Mouse (Mus musculus) heart, adult 2 months (tissue): Measurements from ENCODE around the gene Cyp26b1. TPM values are rescaled to one million over a fixed set of nuclear protein-coding genes. Genes with fewer than 3 reads are reported as not detected.

ENCODE experiments used
- DNase-seq, 2 experiments: peaks; one replicate each; pipeline ENCODE4 v3.0.0; 2021
- H3K27ac ChIP-seq: fragments of 200-600 bp; 2 replicates; pipeline ENCODE4 v1.8.1; 2022
- H3K27me3 ChIP-seq: fragments of 200-500 bp; 2 replicates; pipeline ENCODE4 v1.6.1; 2012; ENCODE audit warnings: mild to moderate bottlenecking, low read length, inconsistent platforms, mixed read lengths; ENCODE audit not compliant: control insufficient read depth, insufficient read depth
- H3K36me3 ChIP-seq: fragments of 200-500 bp; 2 replicates; pipeline ENCODE4 v1.6.1; 2012; ENCODE audit warnings: low read length, inconsistent platforms; ENCODE audit not compliant: control insufficient read depth, insufficient read depth
- H3K4me1 ChIP-seq: fragments of 200-500 bp; 2 replicates; pipeline ENCODE4 v1.6.1; 2011; ENCODE audit warnings: low read length; ENCODE audit not compliant: control insufficient read depth, insufficient read depth
- H3K4me3 ChIP-seq: fragments of 200-600 bp; 2 replicates; pipeline ENCODE4 v1.8.1; 2022
- H3K79me2 ChIP-seq: fragments of 200-500 bp; replicated peaks from 2 replicates; pipeline ENCODE4 v1.6.1; 2012; ENCODE audit warnings: mild to moderate bottlenecking, inconsistent platforms, low read length, moderate library complexity, mixed read lengths; ENCODE audit not compliant: control insufficient read depth, insufficient read depth
- H3K9ac ChIP-seq: fragments of 200-500 bp; 2 replicates; pipeline ENCODE4 v1.6.1; 2012; ENCODE audit warnings: low read depth, mild to moderate bottlenecking, control low read depth, inconsistent platforms, low read length, mixed read lengths
- CTCF ChIP-seq: fragments of 200-600 bp; IDR thresholded peaks from 2 replicates; pipeline ENCODE4 v1.8.1; 2022; ENCODE audit warnings: antibody characterized with exemption, mild to moderate bottlenecking, moderate library complexity
- EP300 ChIP-seq: fragments of 200-500 bp; IDR thresholded peaks from 2 replicates; pipeline ENCODE4 v1.6.1; 2011; ENCODE audit warnings: low read depth, low read length, control low read depth; ENCODE audit not compliant: insufficient read depth
- POLR2A ChIP-seq: fragments of 200-500 bp; IDR thresholded peaks from 2 replicates; pipeline ENCODE4 v1.6.1; 2011; ENCODE audit warnings: mild to moderate bottlenecking, low read depth, low read length, control low read depth; ENCODE audit not compliant: insufficient read depth
- WGBS: fragments of 180-500 bp; shearing (Covaris S2); methylation state at CpG from one replicate; pipeline ENCODE4 v1.1.7; 2018; 5-methylcytosine and 5-hydroxymethylcytosine counted together
- intact Hi-C: fragments of 180-260 bp; cut with DNase I; formaldehyde crosslinking; loops from one replicate; pipeline ENCODE4 v1.15.1; 2025
- polyA plus RNA-seq: library from polyadenylated mRNA; depleted of rRNA; stranded (reverse); fragments of >200 nt; gene quantifications from 2 replicates; pipeline ENCODE4 v1.2.3, GENCODE M21; 2012
- total RNA-seq, 2 experiments: library from RNA; stranded (reverse); gene quantifications; 2 replicates each; pipeline ENCODE4 v1.2.3; 2021

The Cyp26b1 gene
- total and polyA plus RNA-seq, 3 experiments: 1.8 to 41.4 (median 17.1) TPM

DNA sequence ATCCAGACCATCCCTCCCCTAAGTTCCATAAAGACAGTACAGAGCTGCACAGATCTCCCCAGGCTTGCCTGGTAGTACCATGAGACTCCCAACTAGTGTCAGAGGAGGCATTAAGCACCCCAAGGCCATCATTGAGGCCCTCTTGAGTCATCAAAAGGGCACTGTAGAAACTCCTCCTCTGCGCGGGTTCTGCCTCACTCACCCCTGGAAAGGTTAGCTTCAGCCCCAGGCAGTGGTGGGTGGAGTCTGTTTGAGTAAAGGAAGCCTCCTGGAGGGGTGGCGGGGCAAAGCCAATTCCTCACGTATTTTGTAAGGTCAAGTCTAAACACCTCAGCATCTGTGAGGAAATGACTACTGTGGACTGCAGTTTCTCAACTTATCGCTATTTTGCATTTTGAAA lies 50.2 kb downstream of the Cyp26b1 start:
- Histone ChIP-seq H3K36me3 (no peaks in the 10 kb centered on the region), H3K4me3 (no peak overlapping the region), H3K27me3 (no peaks in the 10 kb centered on the region), H3K79me2 (no peaks in the 10 kb centered on the region), H3K4me1 (no peaks in the 10 kb centered on the region), H3K9ac (no peak overlapping the region), H3K27ac (no peak overlapping the region)
- intact Hi-C loops: no loop called here
- 43% methylated on average over 5 of the region's 5 CpGs for WGBS
- no peak for TF ChIP-seq EP300
- TF ChIP-seq POLR2A: no peak
- no peak for TF ChIP-seq CTCF
- DNase-seq: no peak

- intact Hi-C loops: no loop called here
- TF ChIP-seq EP300: no peak
- no peak for TF ChIP-seq CTCF
- TF ChIP-seq POLR2A: no peak
- Histone ChIP-seq H3K4me3 (no peak overlapping the region), H3K4me1 (no peaks in the 10 kb centered on the region), H3K27ac (no peak overlapping the region), H3K79me2 (no peaks in the 10 kb centered on the region), H3K36me3 (no peaks in the 10 kb centered on the region), H3K27me3 (no peaks in the 10 kb centered on the region), H3K9ac (no peak overlapping the region)
- WGBS: 34% methylated on average over 4 of the region's 4 CpGs
- DNase-seq: no peak
Observed at GRCm38 (mm10) chr6:84539924-84540323, 53.8 kb downstream of the Cyp26b1 start.

DNA sequence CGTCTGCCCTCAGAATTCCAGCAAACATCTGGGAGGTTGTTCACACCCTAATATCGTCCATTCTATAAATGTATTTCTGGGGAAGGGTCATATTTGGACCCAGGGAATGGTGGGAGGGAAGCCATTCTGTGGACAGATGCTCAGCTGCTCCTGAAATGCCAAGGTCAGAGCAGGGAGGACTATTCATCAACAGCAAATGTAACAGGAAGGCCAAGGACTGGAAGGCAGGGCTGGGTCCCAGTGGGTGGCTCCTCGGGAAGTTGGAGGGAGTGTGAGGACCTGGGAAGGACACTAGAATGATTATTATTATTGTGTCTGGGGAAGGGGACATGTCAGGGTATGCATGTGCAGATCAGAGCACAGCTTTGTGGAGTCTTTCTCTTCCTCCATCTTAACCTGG lies 55.0 kb downstream of the Cyp26b1 start:
- Histone ChIP-seq H3K36me3 (no peaks in the 10 kb centered on the region), H3K9ac (no peak overlapping the region), H3K27ac (no peak overlapping the region), H3K4me3 (no peak overlapping the region), H3K79me2 (no peaks in the 10 kb centered on the region), H3K27me3 (no peaks in the 10 kb centered on the region), H3K4me1 (no peaks in the 10 kb centered on the region)
- no peak for TF ChIP-seq POLR2A
- TF ChIP-seq EP300: no peak
- TF ChIP-seq CTCF: no peak
- no peak for DNase-seq
- WGBS: 69% methylated on average over 3 of the region's 3 CpGs
- intact Hi-C loops: no loop called here

DNA sequence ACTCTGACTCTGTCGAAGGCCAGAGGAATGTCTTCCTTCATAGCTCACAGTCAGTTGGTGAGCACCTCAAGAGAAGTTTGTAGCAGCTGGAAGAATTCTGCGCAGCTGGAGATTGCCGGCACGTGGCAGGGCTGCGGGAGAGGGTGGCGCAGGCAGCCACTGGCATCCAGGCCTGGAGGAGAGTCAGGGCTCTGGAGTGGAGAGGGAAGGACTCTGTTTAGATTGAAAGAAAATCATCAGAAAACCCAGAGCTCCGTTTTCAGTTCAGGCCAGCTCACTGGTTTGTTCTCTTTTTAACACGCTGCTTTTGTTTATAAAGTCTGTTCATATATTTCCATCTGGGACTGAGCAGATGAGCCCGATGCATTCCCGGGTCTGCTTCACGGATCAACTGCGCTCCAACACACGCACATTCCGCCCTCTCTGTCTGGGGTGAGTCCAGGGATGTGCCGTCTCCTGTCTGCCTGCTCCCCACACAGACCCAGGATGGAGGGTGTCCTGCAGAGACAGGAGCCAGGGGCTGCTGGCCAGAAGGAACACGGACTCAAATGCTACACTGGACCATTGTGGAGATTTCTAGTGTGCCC lies 56.0 kb downstream of the Cyp26b1 start:
- no peak overlapping the region for H3K27ac ChIP-seq
- TF ChIP-seq EP300 (no peak), CTCF (no peak), POLR2A (no peak)
- 65% methylated on average over 16 of the region's 16 CpGs for WGBS
- intact Hi-C loops: no loop called here
- H3K27me3 ChIP-seq: no peaks in the 10 kb centered on the region
- H3K4me3 ChIP-seq: no peak overlapping the region
- H3K9ac ChIP-seq: no peak overlapping the region
- H3K79me2 ChIP-seq: no peaks in the 10 kb centered on the region
- no peaks in the 10 kb centered on the region for H3K4me1 ChIP-seq
- no peak for DNase-seq
- H3K36me3 ChIP-seq: no peaks in the 10 kb centered on the region

DNA sequence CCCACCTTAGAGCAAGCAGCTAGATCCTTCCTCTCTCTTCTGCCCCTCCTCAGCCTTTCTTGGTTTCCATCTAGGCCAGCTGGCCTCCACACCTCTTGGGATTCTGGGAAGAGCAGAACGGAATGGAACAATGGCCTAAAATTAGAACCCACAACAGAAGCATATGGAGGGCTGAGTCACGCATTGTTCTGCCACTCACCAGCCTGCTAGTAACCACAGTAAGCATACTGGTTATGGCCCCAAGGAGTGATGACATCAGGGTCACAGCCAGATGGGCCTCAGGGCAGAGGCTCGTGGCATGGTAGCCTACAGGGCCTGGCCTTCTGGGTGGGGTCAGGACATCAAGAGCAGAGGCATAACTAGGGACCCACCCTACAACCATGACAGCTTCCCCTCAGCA lies 58.8 kb downstream of the Cyp26b1 start:
- intact Hi-C loops: no loop called here
- H3K27me3 ChIP-seq: no peaks in the 10 kb centered on the region
- H3K79me2 ChIP-seq: no peaks in the 10 kb centered on the region
- H3K4me1 ChIP-seq: no peaks in the 10 kb centered on the region
- no peak overlapping the region for H3K9ac ChIP-seq
- H3K27ac ChIP-seq: no peak overlapping the region
- no peaks in the 10 kb centered on the region for H3K36me3 ChIP-seq
- WGBS: 32% methylated on average over 3 of the region's 3 CpGs
- TF ChIP-seq POLR2A (no peak), CTCF (no peak), EP300 (no peak)
- DNase-seq: no peak
- H3K4me3 ChIP-seq: no peak overlapping the region

- H3K36me3 ChIP-seq: no peaks in the 10 kb centered on the region
- intact Hi-C loops: no loop called here
- no peak for TF ChIP-seq EP300
- TF ChIP-seq CTCF: no peak
- TF ChIP-seq POLR2A: no peak
- H3K4me1 ChIP-seq: no peaks in the 10 kb centered on the region
- no peak overlapping the region for H3K27ac ChIP-seq
- no peaks in the 10 kb centered on the region for H3K27me3 ChIP-seq
- H3K79me2 ChIP-seq: no peaks in the 10 kb centered on the region
- H3K9ac ChIP-seq: no peak overlapping the region
- H3K4me3 ChIP-seq: no peak overlapping the region
- no peak for DNase-seq
Observed at GRCm38 (mm10) chr6:84529912-84530311, 63.8 kb downstream of the Cyp26b1 start.
